Mouse (Mus musculus) left cerebral cortex, postnatal 10 days (tissue): ENCODE data around the gene Msn. TPM values are rescaled to one million over a fixed set of nuclear protein-coding genes. Genes with fewer than 3 reads are reported as not detected.

ENCODE experiments used
- DNase-seq, 2 experiments: peaks; one replicate each; pipeline ENCODE4 v3.0.0; 2021 to 2022; ENCODE audit warnings: low spot score in 2 of 2, mixed read lengths in 1 of 2; ENCODE audit errors: extremely low spot score in 1 of 2
- intact Hi-C: fragments of 180-260 bp; cut with DNase I; formaldehyde crosslinking; loops from one replicate; pipeline ENCODE4 v1.15.1; 2025
- total RNA-seq, 2 experiments: library from RNA; stranded (reverse); gene quantifications; 2 replicates each; pipeline ENCODE4 v1.2.3; 2021

Gene Msn
- 10 to 100 TPM; 22.0 to 24.4 TPM for total RNA-seq

GRCm38 (mm10) chrX:96095509-96096499 lies at the start of gene Msn:
Gene Msn, plus strand, starts transcription at chrX:96096042.
- peak in 1 of 2 experiments; percentile 74 for DNase-seq
- intact Hi-C loops = no loop called here

- intact Hi-C loops = no loop called here
- peak in 1 of 2 experiments; percentile 21 for DNase-seq
Observed at GRCm38 (mm10) chrX:96052798-96053197, 43.0 kb upstream of the Msn start.

GRCm38 (mm10) chrX:96077747-96078146 lies 18.1 kb upstream of the Msn start:
- DNase-seq = no peak
- intact Hi-C loops = no loop called here

- intact Hi-C loops = no loop called here
Observed at GRCm38 (mm10) chrX:96086259-96086658, 9.6 kb upstream of the Msn start.

GRCm38 (mm10) chrX:96096513-96097210 lies 820 bp downstream of the Msn start:
- DNase-seq = peak in 1 of 2 experiments; percentile 27
- intact Hi-C loops = no loop called here

More at GRCm38 (mm10) chrX:96086259-96086658, 9.6 kb upstream of the Msn start:
- no peak for DNase-seq

GRCm38 (mm10) chrX:96097491-96097970 lies 1.7 kb downstream of the Msn start:
- intact Hi-C loops = no loop called here
- no peak for DNase-seq

GRCm38 (mm10) chrX:96099003-96099402 lies 3.2 kb downstream of the Msn start:
- no peak for DNase-seq
- intact Hi-C loops = no loop called here

GRCm38 (mm10) chrX:96107427-96108291 lies 11.8 kb downstream of the Msn start:
- DNase-seq = peak in 1 of 2 experiments; percentile 17
- intact Hi-C loops = no loop called here

- intact Hi-C loops = no loop called here
- no peak for DNase-seq
Observed at GRCm38 (mm10) chrX:96113106-96113634, 17.3 kb downstream of the Msn start.

GRCm38 (mm10) chrX:96115501-96115900 lies 19.7 kb downstream of the Msn start:
- no peak for DNase-seq
- intact Hi-C loops = no loop called here

GRCm38 (mm10) chrX:96117366-96117765 lies 21.5 kb downstream of the Msn start:
- intact Hi-C loops = no loop called here
- no peak for DNase-seq

- intact Hi-C loops = no loop called here
- DNase-seq = no peak
Observed at GRCm38 (mm10) chrX:96119997-96120396, 24.2 kb downstream of the Msn start.

GRCm38 (mm10) chrX:96121912-96122311 lies 26.1 kb downstream of the Msn start:
- intact Hi-C loops = no loop called here
- DNase-seq = no peak

GRCm38 (mm10) chrX:96126803-96127202 lies 31.0 kb downstream of the Msn start:
- intact Hi-C loops = no loop called here
- DNase-seq = no peak

- intact Hi-C loops = loop anchor here (10.0 kb wide), 1 partner anchor 105 kb away; no protein-coding TSS in a partner anchor
- peak in 1 of 2 experiments; percentile 60 for DNase-seq
Observed at GRCm38 (mm10) chrX:96130139-96130538, 34.3 kb downstream of the Msn start.

- intact Hi-C loops = loop anchor here (10.0 kb wide), 1 partner anchor 106 kb away; no protein-coding TSS in a partner anchor
- DNase-seq = peak in 1 of 2 experiments; percentile 35
Observed at GRCm38 (mm10) chrX:96130663-96131062, 34.8 kb downstream of the Msn start.

GRCm38 (mm10) chrX:96133260-96133659 lies 37.4 kb downstream of the Msn start:
- intact Hi-C loops = loop anchor here (10.0 kb wide), 1 partner anchor 108 kb away; no protein-coding TSS in a partner anchor
- DNase-seq = peak in 1 of 2 experiments; percentile 50

- no peak for DNase-seq
- intact Hi-C loops = loop anchor here (10.0 kb wide), 1 partner anchor 109 kb away; no protein-coding TSS in a partner anchor
Observed at GRCm38 (mm10) chrX:96134243-96134661, 38.4 kb downstream of the Msn start.
